Mouse (Mus musculus) NIH3T3 (cell line): Measurements from ENCODE around the gene Mcm10.

Experiments
- DNase-seq: peaks from one replicate; pipeline ENCODE4 v3.0.0-alpha.2; 2012; ENCODE audit warnings: low read depth

The Mcm10 gene

GRCm38 (mm10) chr2:5032665-5033064 is 20.1 kb upstream of the Mcm10 start:
- DNase-seq = no peak

- DNase-seq = no peak
Measured at GRCm38 (mm10) chr2:5031215-5031614, 18.6 kb upstream of the Mcm10 start.

- no peak for DNase-seq
Measured at GRCm38 (mm10) chr2:5029808-5030207, 17.2 kb upstream of the Mcm10 start.

- no peak for DNase-seq
Measured at GRCm38 (mm10) chr2:5028047-5028446, 15.5 kb upstream of the Mcm10 start.

GRCm38 (mm10) chr2:5027057-5027456 is 14.5 kb upstream of the Mcm10 start:
- no peak for DNase-seq

- DNase-seq = no peak
Measured at GRCm38 (mm10) chr2:5025162-5025733, 12.7 kb upstream of the Mcm10 start.

- peak; percentile 21 for DNase-seq
Measured at GRCm38 (mm10) chr2:5023699-5024399, 11.3 kb upstream of the Mcm10 start.

- DNase-seq = no peak
Measured at GRCm38 (mm10) chr2:5023275-5023674, 10.7 kb upstream of the Mcm10 start.

GRCm38 (mm10) chr2:5019708-5020107 is 7.1 kb upstream of the Mcm10 start:
- no peak for DNase-seq

GRCm38 (mm10) chr2:5016922-5017321 is 4.3 kb upstream of the Mcm10 start:
- no peak for DNase-seq

GRCm38 (mm10) chr2:5015527-5015926 is 2.9 kb upstream of the Mcm10 start:
- no peak for DNase-seq

GRCm38 (mm10) chr2:5014616-5015015 is 2.0 kb upstream of the Mcm10 start:
- no peak for DNase-seq

- no peak for DNase-seq
Measured at GRCm38 (mm10) chr2:5011898-5012490, 597 bp downstream of the Mcm10 start.

GRCm38 (mm10) chr2:5007107-5007506 is 5.5 kb downstream of the Mcm10 start:
- no peak for DNase-seq

- DNase-seq = no peak
Measured at GRCm38 (mm10) chr2:5001266-5001665, 11.3 kb downstream of the Mcm10 start.

- peak; percentile 44 for DNase-seq
Measured at GRCm38 (mm10) chr2:4998905-4999304, 13.7 kb downstream of the Mcm10 start.

- no peak for DNase-seq
Measured at GRCm38 (mm10) chr2:4996421-4996824, 16.2 kb downstream of the Mcm10 start.

GRCm38 (mm10) chr2:4995646-4996045 is 16.9 kb downstream of the Mcm10 start:
- no peak for DNase-seq

- no peak for DNase-seq
Measured at GRCm38 (mm10) chr2:4994436-4994835, 18.2 kb downstream of the Mcm10 start.

- DNase-seq = no peak
Measured at GRCm38 (mm10) chr2:4993584-4993983, 19.0 kb downstream of the Mcm10 start.

- DNase-seq = peak; percentile 22
Measured at GRCm38 (mm10) chr2:4988826-4989424, 23.7 kb downstream of the Mcm10 start.

GRCm38 (mm10) chr2:4987388-4988180 is 25.0 kb downstream of the Mcm10 start:
- no peak for DNase-seq
